In the genomic region with DNA sequence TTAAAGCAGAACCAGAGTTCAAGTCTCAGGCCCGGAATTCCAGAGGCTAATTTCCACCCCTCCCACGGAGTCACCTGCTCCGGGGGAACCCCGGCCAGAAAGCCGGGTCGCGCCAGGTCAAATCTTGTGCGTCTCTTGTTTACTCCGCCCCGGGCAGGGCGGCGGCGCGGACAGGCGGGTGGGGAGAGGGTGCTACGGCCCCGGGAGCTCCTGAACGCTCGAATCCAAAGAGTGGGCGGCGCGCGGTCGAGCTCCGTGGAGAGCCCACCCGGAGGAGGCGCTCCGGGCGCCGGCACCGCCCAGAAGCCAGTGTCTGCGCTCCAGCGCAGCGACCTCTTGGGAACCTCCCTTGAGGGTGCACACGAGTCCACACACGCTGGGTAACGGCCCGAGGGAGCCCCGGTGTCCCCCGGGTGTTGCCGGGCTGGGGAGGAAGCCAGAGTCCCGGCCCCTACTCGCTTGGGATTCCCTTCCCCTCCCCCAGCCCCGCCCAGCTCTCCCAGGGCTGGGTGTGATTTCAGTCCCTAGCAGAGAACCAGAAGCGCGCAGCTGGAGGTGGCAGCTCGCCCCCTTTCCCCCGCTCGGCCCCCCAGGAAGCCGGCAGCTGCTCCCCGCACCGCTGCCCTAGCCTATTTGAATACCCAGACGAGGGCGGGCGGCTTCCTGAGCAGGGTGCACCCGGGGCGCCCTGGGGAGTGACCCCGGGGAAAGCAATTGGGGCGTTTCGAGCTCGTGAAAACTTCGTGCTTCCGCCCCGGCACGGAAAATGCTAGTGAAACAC, we compare ENCODE assay signal across 8 mouse cellular contexts. TPM values are rescaled to one million over a fixed set of nuclear protein-coding genes. Genes with fewer than 3 reads are reported as not detected.
DNase-seq lines count a peak whose midpoint lies in the region; ATAC-seq lines count a peak whose summit lies in the region.

No protein-coding gene starts in this region.

- WGBS in embryonic facial prominence, embryonic 11.5 days, result under 1% methylated on average over 58 of the region's 65 CpGs
- under 1% methylated on average over 64 of the region's 65 CpGs for WGBS in limb, embryonic 15.5 days
- under 1% methylated on average over 64 of the region's 65 CpGs for WGBS in midbrain, embryonic 16.5 days

- H3K4me3 ChIP-seq in erythroblast, embryonic 14.5 days (replicated peaks), result peak overlapping the region; percentile 48
- H3K4me3 ChIP-seq in embryonic facial prominence, embryonic 11.5 days (ENCODE audit: low read depth, low read length), result peak overlapping the region; percentile 74
- peak overlapping the region; percentile 80 for H3K4me3 ChIP-seq in limb, embryonic 15.5 days
- H3K4me3 ChIP-seq in midbrain, embryonic 16.5 days (ENCODE audit: low read depth, low read length), result peak overlapping the region; percentile 77

- peak; percentile 64 for DNase-seq in embryonic facial prominence, embryonic 11.5 days (ENCODE audit: low spot score)
- DNase-seq in heart, adult 9 months (ENCODE audit: low spot score in 2 of 2), result peak; percentile 96 to 97
- peak; percentile 95 for DNase-seq in kidney, adult 9 months
- peak; percentile 88 to 93 for DNase-seq in spleen, adult 18-20 months

- H3K9ac ChIP-seq in embryonic facial prominence, embryonic 11.5 days (replicated peaks; ENCODE audit: low read length), result peak overlapping the region; percentile 78
- peak overlapping the region; percentile 81 for H3K9ac ChIP-seq in limb, embryonic 15.5 days
- H3K9ac ChIP-seq in midbrain, embryonic 16.5 days (ENCODE audit: low read depth, low read length), result peak overlapping the region; percentile 95

- no peaks in the 10 kb centered on the region for H3K36me3 ChIP-seq in erythroblast, embryonic 14.5 days (ENCODE audit: control insufficient read depth)
- no peaks in the 10 kb centered on the region for H3K36me3 ChIP-seq in embryonic facial prominence, embryonic 11.5 days (replicated peaks; ENCODE audit: control insufficient read depth, insufficient read depth, low read depth, low read length)
- no peaks in the 10 kb centered on the region for H3K36me3 ChIP-seq in limb, embryonic 15.5 days
- no peaks in the 10 kb centered on the region for H3K36me3 ChIP-seq in midbrain, embryonic 16.5 days (ENCODE audit: control insufficient read depth, insufficient read depth, low read length)

- peaks cover 80% of the 10 kb centered on the region for H3K27me3 ChIP-seq in erythroblast, embryonic 14.5 days (ENCODE audit: control insufficient read depth)
- H3K27me3 ChIP-seq in embryonic facial prominence, embryonic 11.5 days (ENCODE audit: control insufficient read depth, insufficient read depth, low read length), result no peaks in the 10 kb centered on the region
- peaks cover 15% of the 10 kb centered on the region; the same call in 1 of the 2 replicates for H3K27me3 ChIP-seq in limb, embryonic 15.5 days
- H3K27me3 ChIP-seq in midbrain, embryonic 16.5 days (ENCODE audit: control insufficient read depth, insufficient read depth, low read depth, low read length), result no peaks in the 10 kb centered on the region; the same call in 1 of the 2 replicates

- H3K27ac ChIP-seq in embryonic facial prominence, embryonic 11.5 days (replicated peaks; ENCODE audit: low read depth, low read length), result peak overlapping the region; percentile 52
- H3K27ac ChIP-seq in limb, embryonic 15.5 days, result peak overlapping the region; percentile 98
- peak overlapping the region; percentile 99 for H3K27ac ChIP-seq in midbrain, embryonic 16.5 days (ENCODE audit: low read length)

- H3K9me3 ChIP-seq in erythroblast, embryonic 14.5 days (ENCODE audit: control insufficient read depth, low read length), result no peaks in the 10 kb centered on the region; the same call in 1 of the 2 replicates
- H3K9me3 ChIP-seq in embryonic facial prominence, embryonic 11.5 days (replicated peaks; ENCODE audit: control insufficient read depth, low read length), result no peaks in the 10 kb centered on the region
- no peaks in the 10 kb centered on the region for H3K9me3 ChIP-seq in limb, embryonic 15.5 days
- H3K9me3 ChIP-seq in midbrain, embryonic 16.5 days (replicated peaks; ENCODE audit: control insufficient read depth, low read length, poor library complexity, severe bottlenecking), result no peaks in the 10 kb centered on the region

- peaks cover 7% of the 10 kb centered on the region for H3K4me1 ChIP-seq in erythroblast, embryonic 14.5 days (ENCODE audit: control insufficient read depth)
- H3K4me1 ChIP-seq in embryonic facial prominence, embryonic 11.5 days (ENCODE audit: control insufficient read depth, insufficient read depth, low read length), result peaks cover 4% of the 10 kb centered on the region; the same call in 1 of the 2 replicates
- 0 out of 2 replicates have a peak, but pooled peaks cover 11% of the 10 kb centered on the region for H3K4me1 ChIP-seq in limb, embryonic 15.5 days
- H3K4me1 ChIP-seq in midbrain, embryonic 16.5 days (ENCODE audit: control insufficient read depth, insufficient read depth, low read length), result peaks cover 2% of the 10 kb centered on the region; the same call in 1 of the 2 replicates

- no peak for ATAC-seq in erythroblast, adult 5-6 weeks (replicated peaks; ENCODE audit: low FRiP score, poor library complexity, severe bottlenecking)
- peak; percentile 30 for ATAC-seq in embryonic facial prominence, embryonic 11.5 days (replicated peaks; ENCODE audit: insufficient number of reproducible peaks, low FRiP score, low TSS enrichment, low read depth)
- peak; percentile 56 for ATAC-seq in limb, embryonic 15.5 days (ENCODE audit: insufficient number of reproducible peaks, low FRiP score, low TSS enrichment, low read depth)
- peak; percentile 12 for ATAC-seq in midbrain, embryonic 16.5 days

- H3K4me2 ChIP-seq in embryonic facial prominence, embryonic 11.5 days (ENCODE audit: low read depth, low read length), result peak overlapping the region; percentile 98
- peak overlapping the region; percentile 97 for H3K4me2 ChIP-seq in limb, embryonic 15.5 days
- peak overlapping the region; percentile 96 for H3K4me2 ChIP-seq in midbrain, embryonic 16.5 days (ENCODE audit: low read length)

RNA-seq across cellular contexts. Expression of a gene that starts 1.2 kb away (rescaled TPM):
- under 0.01 TPM in 1 of 2 replicates, not detected in the other for polyA plus RNA-seq in erythroblast, embryonic 14.5 days (2012)
- 0.21 TPM in 1 of 2 replicates, not detected in the other for total RNA-seq in erythroblast, adult 5-6 weeks (2015; ENCODE audit: low replicate concordance)
- total RNA-seq in erythroblast, adult 5-6 weeks (2017; ENCODE audit: low replicate concordance), result 0.51 and 0.56 TPM in 2 replicates
- polyA plus RNA-seq in embryonic facial prominence, embryonic 11.5 days (2014; fragmentation: Nextera tagmentation; extraction: Ambion mirVana), result 4.4 and 5.1 TPM in 2 replicates
- polyA plus RNA-seq in limb, embryonic 15.5 days (2015; fragmentation: Nextera tagmentation; extraction: Ambion mirVana), result 7.9 and 9.1 TPM in 2 replicates
- polyA plus RNA-seq in midbrain, embryonic 16.5 days (2015; fragmentation: Nextera tagmentation; extraction: Ambion mirVana), result 10.7 and 11.0 TPM in 2 replicates
